Comparison of ENCODE assay signal across 7 mouse cellular contexts in genomic region chr15:6787236-6787635, GRCm38 (mm10).
"Had no signal": no experiment of that assay in that cellular context is flagged by ENCODE, and none has a peak within 500 bp of the region (broad histone marks: within the 10 kb centered on the region; RNA-seq: fewer than 3 reads in every experiment).

No protein-coding gene starts in this region.

- DNase-seq: liver, postnatal 0 days; lung, adult 2 months; lung, postnatal 14 days; lung, postnatal 36 days; thymus, adult 2 months; thymus, postnatal 25 days; thymus, postnatal 4 days had no signal
